ENCODE assay signal across 17 mouse cellular contexts in genomic region chr9:63741792-63742191, GRCm38 (mm10). TPM values are rescaled to one million over a fixed set of nuclear protein-coding genes. Genes with fewer than 3 reads are reported as not detected.
DNase-seq lines count a peak whose midpoint lies in the region; ATAC-seq lines count a peak whose summit lies in the region.
"Had no signal": no experiment of that assay in that cellular context is flagged by ENCODE, and none has a peak within 500 bp of the region (broad histone marks: within the 10 kb centered on the region; RNA-seq: fewer than 3 reads in every experiment).

No protein-coding gene starts in this region.

- H3K4me1 ChIP-seq in heart, embryonic 13.5 days = peaks cover 98% of the 10 kb centered on the region
- H3K4me1 ChIP-seq in megakaryocyte, embryonic 14.5 days = peaks cover 99% of the 10 kb centered on the region
- H3K4me1 ChIP-seq in hindbrain, embryonic 10.5 days (replicated peaks) = peaks cover 90% of the 10 kb centered on the region

- no peak for ATAC-seq in heart, embryonic 13.5 days (ENCODE audit: extremely low read depth, insufficient number of reproducible peaks, low FRiP score, low TSS enrichment)
- no peak for ATAC-seq in megakaryocyte, adult 5-6 weeks (ENCODE audit: poor library complexity, severe bottlenecking)
- ATAC-seq: forebrain, embryonic 16.5 days had no signal

- H3K9ac ChIP-seq in heart, embryonic 13.5 days = peak overlapping the region; percentile 64
- H3K9ac ChIP-seq: hindbrain, embryonic 15.5 days had no signal

- H3K27ac ChIP-seq in heart, embryonic 13.5 days (replicated peaks) = peak overlapping the region; percentile 71
- no peak overlapping the region for H3K27ac ChIP-seq in hindbrain, embryonic 10.5 days
- H3K27ac ChIP-seq: hindbrain, embryonic 15.5 days; kidney, postnatal 0 days had no signal

- peaks cover 13% of the 10 kb centered on the region for H3K36me3 ChIP-seq in heart, embryonic 13.5 days
- H3K36me3 ChIP-seq in megakaryocyte, embryonic 14.5 days (replicated peaks; ENCODE audit: low read length) = peaks cover 58% of the 10 kb centered on the region
- peaks cover 37% of the 10 kb centered on the region for H3K36me3 ChIP-seq in hindbrain, embryonic 10.5 days
- H3K36me3 ChIP-seq: hindbrain, embryonic 15.5 days had no signal

- H3K27me3 ChIP-seq in heart, embryonic 13.5 days (replicated peaks) = no peaks in the 10 kb centered on the region
- H3K27me3 ChIP-seq in megakaryocyte, embryonic 14.5 days (replicated peaks) = no peaks in the 10 kb centered on the region
- no peaks in the 10 kb centered on the region for H3K27me3 ChIP-seq in hindbrain, embryonic 10.5 days (ENCODE audit: insufficient read depth, poor library complexity, severe bottlenecking)
- H3K27me3 ChIP-seq: hindbrain, embryonic 15.5 days had no signal

- H3K9me3 ChIP-seq in heart, embryonic 13.5 days = no peaks in the 10 kb centered on the region
- H3K9me3 ChIP-seq in megakaryocyte, embryonic 14.5 days = no peaks in the 10 kb centered on the region
- H3K9me3 ChIP-seq in hindbrain, embryonic 10.5 days = no peaks in the 10 kb centered on the region
- H3K9me3 ChIP-seq: hindbrain, embryonic 15.5 days had no signal

- H3K4me2 ChIP-seq in heart, embryonic 13.5 days = peak overlapping the region; percentile 51
- H3K4me2 ChIP-seq: hindbrain, embryonic 15.5 days; midbrain, embryonic 11.5 days had no signal

- WGBS in heart, embryonic 13.5 days = 39% methylated on average over 6 of the region's 6 CpGs
- 79% methylated on average over 6 of the region's 6 CpGs for WGBS in hindbrain, embryonic 10.5 days

- DNase-seq in heart, postnatal 4 days = no peak
- DNase-seq in induced T-regulatory cell, adult 2 months (ENCODE audit: low read depth) = peak; percentile 35
- DNase-seq in hindbrain, embryonic 10.5 days (ENCODE audit: low spot score) = no peak
- DNase-seq in kidney, postnatal 10 days = no peak
- DNase-seq: adrenal gland, adult 8-10 months; cerebellum, adult 9-10 months; embryo, embryonic 11 days; gastrocnemius, postnatal 14 days; layer of hippocampus, adult 9-11 months; lung, adult 2 months had no signal

- H3K4me3 ChIP-seq in heart, embryonic 13.5 days = no peak overlapping the region
- H3K4me3 ChIP-seq in megakaryocyte, embryonic 14.5 days (replicated peaks) = peak overlapping the region; percentile 20
- no peak overlapping the region for H3K4me3 ChIP-seq in hindbrain, embryonic 10.5 days
- H3K4me3 ChIP-seq: hindbrain, embryonic 15.5 days had no signal

RNA-seq across cellular contexts. Expression of gene Smad3, which starts 16.0 kb away (rescaled TPM):
- 11.3 and 11.9 TPM in 2 replicates for polyA plus RNA-seq in heart, embryonic 13.5 days (2015; fragmentation: Nextera tagmentation; extraction: Ambion mirVana)
- 10 to 100 TPM; 20.7 to 20.9 TPM for total RNA-seq in heart, postnatal 4 days (2021)
- 2.8 and 5.9 TPM in 2 replicates for polyA plus RNA-seq in megakaryocyte, embryonic 14.5 days (2012; ENCODE audit: insufficient read depth, low replicate concordance)
- total RNA-seq in megakaryocyte, adult 5-6 weeks (2015) = 9.1 and 15.0 TPM in 2 replicates
- 9.7 and 12.7 TPM in 2 replicates for total RNA-seq in megakaryocyte, adult 5-6 weeks (2017)
- 24.2 TPM in 2 replicates for polyA plus RNA-seq in hindbrain, embryonic 10.5 days (2016; fragmentation: Nextera tagmentation; extraction: Ambion mirVana)
